Mouse (Mus musculus) liver, embryonic 12.5 days (tissue): ENCODE results near the gene Zswim3. TPM values are rescaled to one million over a fixed set of nuclear protein-coding genes. Genes with fewer than 3 reads are reported as not detected.

ENCODE experiments used
- ATAC-seq: fragments of 200-750 bp; cut with Nextera tagmentation; 2 replicates; pipeline ENCODE4 v1.8.0; 2017; ENCODE audit warnings: moderate number of reproducible peaks, mild to moderate bottlenecking, moderate library complexity
- H3K27ac ChIP-seq: fragments of 300-500 bp; sonication (generic); 2 replicates; pipeline ENCODE4 v1.5.1; 2016; ENCODE audit warnings: mild to moderate bottlenecking
- H3K27me3 ChIP-seq: fragments of 300-500 bp; sonication (generic); replicated peaks from 2 replicates; pipeline ENCODE4 v1.6.1; 2016; ENCODE audit warnings: mild to moderate bottlenecking, moderate library complexity
- H3K36me3 ChIP-seq: fragments of 300-500 bp; sonication (generic); 2 replicates; pipeline ENCODE4 v1.6.1; 2016; ENCODE audit warnings: mild to moderate bottlenecking, moderate library complexity
- H3K4me1 ChIP-seq: fragments of 300-500 bp; sonication (generic); 2 replicates; pipeline ENCODE4 v1.6.1; 2016
- H3K4me2 ChIP-seq: fragments of 300-500 bp; sonication (generic); 2 replicates; pipeline ENCODE4 v1.6.1; 2016; ENCODE audit warnings: mild to moderate bottlenecking, moderate library complexity
- H3K4me3 ChIP-seq: fragments of 300-500 bp; sonication (generic); 2 replicates; pipeline ENCODE4 v1.5.1; 2016; ENCODE audit warnings: mild to moderate bottlenecking, moderate library complexity
- H3K9ac ChIP-seq: fragments of 300-500 bp; sonication (generic); 2 replicates; pipeline ENCODE4 v1.6.1; 2016; ENCODE audit warnings: mild to moderate bottlenecking, moderate library complexity
- H3K9me3 ChIP-seq: fragments of 300-500 bp; sonication (generic); replicated peaks from 2 replicates; pipeline ENCODE4 v1.6.1; 2016; ENCODE audit warnings: mild to moderate bottlenecking, moderate library complexity
- WGBS: fragments of 180-500 bp; shearing (Covaris S2); methylation state at CpG from one replicate; pipeline ENCODE4 v1.1.7; 2016; ENCODE audit not compliant: insufficient replicate concordance; 5-methylcytosine and 5-hydroxymethylcytosine counted together
- polyA plus RNA-seq: library from polyadenylated mRNA; unstranded; fragments of >200 nt; fragmentation: Nextera tagmentation; extraction: Ambion mirVana; gene quantifications from 2 replicates; pipeline ENCODE4 v1.2.1, GENCODE M21; 2016

Zswim3 gene
- polyA plus RNA-seq, 1 experiment from 2014 or later, result 5.9 TPM

DNA sequence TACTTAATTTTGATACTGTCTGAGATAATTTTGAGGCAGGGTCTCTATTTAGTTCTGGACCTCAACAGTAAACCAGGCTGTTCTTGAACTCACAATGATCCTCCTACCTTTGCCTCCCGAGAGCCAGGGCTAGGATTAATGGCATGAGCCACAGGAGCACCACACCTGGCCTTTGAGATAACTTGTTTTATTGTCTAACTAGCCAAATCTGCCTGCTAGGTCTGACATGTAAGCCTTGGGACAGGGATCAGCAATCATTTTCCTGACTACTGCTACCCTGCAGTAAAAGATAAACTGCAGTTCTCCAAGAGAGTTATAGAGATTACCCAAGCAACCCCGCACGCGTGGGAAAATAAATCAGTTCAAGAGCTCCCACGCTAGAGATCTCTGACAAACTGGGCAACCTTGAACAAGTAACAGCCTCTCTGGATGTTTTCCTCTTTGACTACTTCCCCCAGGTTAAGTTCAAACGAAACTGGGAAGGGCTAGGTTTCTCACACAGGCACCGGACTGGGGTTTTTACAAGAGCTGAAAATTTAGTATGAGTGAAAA, 20.0 kb upstream of the Zswim3 start:
- peak overlapping the region; percentile 79 for H3K9ac ChIP-seq
- peak overlapping the region; percentile 73; the same call in 1 of the 2 replicates for H3K27ac ChIP-seq
- H3K4me1 ChIP-seq, result peaks cover 46% of the 10 kb centered on the region
- peak overlapping the region; percentile 99 for H3K4me2 ChIP-seq
- peaks cover 53% of the 10 kb centered on the region for H3K27me3 ChIP-seq
- H3K36me3 ChIP-seq, result peaks cover 15% of the 10 kb centered on the region; the same call in 1 of the 2 replicates
- 6% methylated on average over 7 of the region's 7 CpGs for WGBS
- H3K9me3 ChIP-seq, result no peaks in the 10 kb centered on the region
- peak overlapping the region; percentile 70 for H3K4me3 ChIP-seq
- no peak for ATAC-seq

DNA sequence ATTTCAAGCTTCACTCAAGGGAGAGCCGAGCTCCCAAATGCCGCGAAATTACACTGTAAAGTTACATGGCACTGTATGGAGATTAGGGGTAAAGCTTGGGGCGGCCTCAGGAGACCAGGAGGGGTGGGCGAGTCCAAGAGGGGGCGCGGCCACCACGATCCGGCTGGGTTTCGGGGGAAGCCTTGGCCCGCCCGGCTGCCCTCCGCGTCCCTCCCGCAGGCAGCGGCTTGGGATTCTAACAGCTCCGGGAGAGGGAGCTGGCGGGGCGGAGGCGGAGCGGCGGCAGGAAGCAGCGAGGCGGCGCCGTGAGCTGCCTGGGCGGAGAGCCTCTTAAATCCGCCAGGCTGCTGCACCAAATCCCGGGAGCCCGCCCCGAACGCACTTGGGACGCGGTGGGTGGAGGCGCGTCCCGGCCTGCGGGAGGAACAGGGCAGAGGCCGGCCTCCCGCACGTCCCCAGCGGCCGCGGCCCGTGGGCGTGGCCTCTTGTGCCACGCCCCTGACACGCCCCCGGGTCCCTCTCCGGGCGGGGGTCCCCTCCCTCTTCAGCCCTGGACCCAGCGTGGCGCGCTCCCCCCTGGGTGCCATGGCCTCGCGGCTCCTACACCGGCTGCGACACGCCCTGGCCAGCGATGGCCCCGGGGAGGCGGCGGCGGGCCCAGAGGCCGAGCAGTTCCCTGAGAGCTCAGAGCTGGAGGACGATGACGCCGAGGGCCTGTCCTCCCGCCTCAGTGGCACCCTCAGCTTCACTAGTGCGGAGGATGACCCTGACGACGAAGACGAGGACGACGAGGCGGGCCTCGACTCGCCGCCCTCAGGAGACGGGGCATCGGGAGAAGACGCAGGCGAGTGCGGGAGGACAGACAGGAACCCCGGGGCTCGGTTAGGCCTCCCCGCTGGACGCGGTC, 19.2 kb upstream of the Zswim3 start, which contains the start of gene Snx21:
TSS of gene Snx21 (plus strand) at position 343 of the 907 bp plus-strand sequence.
- Histone ChIP-seq H3K4me1 (peaks cover 53% of the 10 kb centered on the region), H3K4me2 (peak within 1 kb of the TSS; percentile 99), H3K9me3 (no peaks in the 10 kb centered on the region), H3K9ac (peak within 1 kb of the TSS; percentile 79), H3K27me3 (peaks cover 45% of the 10 kb centered on the region), H3K36me3 (peaks cover 22% of the 10 kb centered on the region; the same call in 1 of the 2 replicates), H3K4me3 (peak within 1 kb of the TSS; percentile 70), H3K27ac (peak within 1 kb of the TSS; percentile 73)
- 2% methylated on average over 84 of the region's 89 CpGs for WGBS
- peak; percentile 88 for ATAC-seq

DNA sequence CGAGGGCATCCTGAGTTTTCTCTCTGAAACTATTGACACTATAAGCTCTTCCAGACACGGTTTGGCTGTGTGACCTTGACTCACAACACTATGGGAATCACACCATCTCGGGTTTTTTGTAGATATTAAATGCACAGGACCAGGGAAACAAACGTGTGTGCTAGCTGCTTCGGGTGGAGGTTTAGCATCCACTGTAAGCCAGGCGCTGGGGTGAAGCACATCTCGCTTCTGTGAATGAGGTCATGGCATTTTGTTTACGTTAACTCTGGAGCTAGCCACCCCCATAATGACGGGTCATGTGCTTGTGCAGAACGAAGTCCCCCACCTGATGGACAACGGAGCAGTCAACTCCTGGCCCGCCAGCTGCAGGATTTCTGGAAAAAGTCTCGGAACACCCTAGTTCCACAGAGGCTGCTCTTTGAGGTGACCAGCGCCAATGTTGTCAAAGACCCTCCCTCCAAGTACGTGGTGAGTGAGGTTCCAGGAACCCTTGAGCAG, 18.5 kb upstream of the Zswim3 start:
- H3K9ac ChIP-seq, result peak overlapping the region; percentile 79
- H3K27me3 ChIP-seq, result peaks cover 44% of the 10 kb centered on the region
- peak overlapping the region; percentile 73 for H3K27ac ChIP-seq
- H3K4me1 ChIP-seq, result peaks cover 55% of the 10 kb centered on the region
- H3K9me3 ChIP-seq, result no peaks in the 10 kb centered on the region
- WGBS, result 14% methylated on average over 15 of the region's 15 CpGs
- peaks cover 29% of the 10 kb centered on the region for H3K36me3 ChIP-seq
- H3K4me2 ChIP-seq, result peak overlapping the region; percentile 99
- no peak for ATAC-seq
- peak overlapping the region; percentile 70 for H3K4me3 ChIP-seq

DNA sequence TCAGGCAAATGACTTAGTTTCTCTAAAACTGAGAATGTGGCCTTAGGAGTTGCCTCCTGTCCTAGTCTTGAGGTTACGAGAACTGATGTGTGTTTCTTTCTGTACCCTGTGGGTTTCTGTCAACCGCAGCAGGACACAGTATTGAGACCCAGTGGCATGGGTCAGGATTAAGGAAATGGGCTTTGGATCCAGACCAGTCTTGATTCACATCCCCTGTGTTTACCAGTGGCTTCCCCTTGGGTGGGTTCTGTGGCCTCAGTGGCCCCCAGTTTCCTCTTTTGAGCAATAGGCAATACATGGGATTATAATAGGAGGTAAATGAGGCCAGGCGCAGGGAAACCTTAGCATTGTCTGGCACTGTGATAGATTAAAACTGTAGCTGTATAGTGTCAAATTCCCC, 17.9 kb upstream of the Zswim3 start:
- H3K27ac ChIP-seq, result no peak overlapping the region

DNA sequence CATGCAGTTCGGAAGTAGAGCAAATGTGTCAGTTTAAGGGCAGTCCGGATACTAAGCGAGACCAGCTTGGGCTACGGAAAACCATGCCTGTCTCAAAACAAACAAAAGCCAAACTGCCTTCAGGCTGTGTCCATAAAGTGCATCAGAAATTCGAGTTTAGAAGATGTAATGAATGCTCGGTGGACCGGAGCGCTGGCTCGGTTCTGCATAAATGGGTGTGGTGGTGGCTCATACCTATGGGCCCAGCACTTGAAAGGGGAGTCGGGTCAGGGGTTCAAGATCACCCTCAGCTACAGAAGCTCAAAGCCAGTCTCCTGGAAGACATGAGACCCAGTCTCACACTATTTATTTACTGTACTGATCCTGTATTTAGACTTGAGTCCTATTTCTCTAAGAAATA, 17.1 kb upstream of the Zswim3 start:
- no peaks in the 10 kb centered on the region for H3K9me3 ChIP-seq
- H3K4me2 ChIP-seq, result no peak overlapping the region
- H3K36me3 ChIP-seq, result peaks cover 43% of the 10 kb centered on the region
- H3K4me3 ChIP-seq, result no peak overlapping the region
- H3K4me1 ChIP-seq, result peaks cover 55% of the 10 kb centered on the region
- WGBS, result 81% methylated on average over 10 of the region's 10 CpGs
- H3K9ac ChIP-seq, result no peak overlapping the region
- peaks cover 36% of the 10 kb centered on the region for H3K27me3 ChIP-seq
- H3K27ac ChIP-seq, result no peak overlapping the region
- no peak for ATAC-seq

More for the DNA sequence above, 17.9 kb upstream of the Zswim3 start:
- Histone ChIP-seq H3K4me2 (peak overlapping the region; percentile 99), H3K27me3 (peaks cover 38% of the 10 kb centered on the region), H3K9ac (no peak overlapping the region), H3K9me3 (no peaks in the 10 kb centered on the region), H3K4me3 (0 out of 2 replicates have a peak overlapping the region, but pooled peaks have one; percentile 70), H3K36me3 (peaks cover 35% of the 10 kb centered on the region), H3K4me1 (peaks cover 55% of the 10 kb centered on the region)
- 59% methylated on average over 3 of the region's 3 CpGs for WGBS
- ATAC-seq, result no peak

DNA sequence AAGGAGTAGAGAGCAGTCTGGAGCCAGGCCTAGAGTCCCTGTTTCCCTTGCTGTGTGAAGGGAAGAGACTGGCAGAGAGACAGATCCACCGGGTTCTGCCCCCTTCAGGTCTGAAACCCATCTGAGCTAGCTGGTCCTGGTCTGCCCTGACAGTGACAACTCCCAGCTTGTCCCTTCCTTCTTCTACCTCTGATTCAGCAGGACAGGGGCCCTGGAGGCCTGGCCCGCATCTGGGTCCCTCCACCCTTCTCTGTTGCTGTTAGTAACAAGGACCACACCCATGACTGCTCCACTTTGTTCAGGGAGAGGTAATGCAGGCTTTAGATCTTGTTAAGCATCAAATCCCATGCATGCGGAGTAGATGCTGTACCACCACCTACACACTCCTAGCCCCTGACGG, 16.5 kb upstream of the Zswim3 start:
- peaks cover 59% of the 10 kb centered on the region for H3K4me1 ChIP-seq
- no peak overlapping the region for H3K4me3 ChIP-seq
- peak; percentile 61 for ATAC-seq
- H3K9ac ChIP-seq, result peak overlapping the region; percentile 18; the same call in 1 of the 2 replicates
- peak overlapping the region; percentile 16; the same call in 1 of the 2 replicates for H3K27ac ChIP-seq
- 62% methylated on average over 4 of the region's 4 CpGs for WGBS
- peaks cover 36% of the 10 kb centered on the region for H3K27me3 ChIP-seq
- H3K36me3 ChIP-seq, result peaks cover 49% of the 10 kb centered on the region
- H3K4me2 ChIP-seq, result peak overlapping the region; percentile 24
- no peaks in the 10 kb centered on the region for H3K9me3 ChIP-seq

DNA sequence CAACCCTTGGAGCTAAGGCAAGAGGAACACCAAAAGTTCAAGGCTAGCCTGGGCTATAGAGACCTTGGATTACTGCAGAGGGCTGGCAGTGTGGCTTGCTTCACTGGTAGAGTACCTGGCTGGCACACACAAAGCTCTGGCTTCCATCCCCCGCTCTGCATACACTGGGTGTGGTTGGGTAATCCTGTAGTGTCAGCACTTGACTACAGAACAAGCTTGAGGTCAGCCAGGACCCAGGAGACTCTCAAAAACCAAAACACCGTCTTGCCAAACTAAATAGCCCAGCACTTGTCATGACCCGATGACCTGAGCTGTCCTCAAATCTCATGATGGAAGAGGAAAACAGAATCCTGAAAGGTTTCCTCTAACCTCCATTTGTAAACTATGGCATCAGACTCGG, 14.4 kb upstream of the Zswim3 start:
- Histone ChIP-seq H3K4me2 (no peak overlapping the region), H3K27me3 (peaks cover 18% of the 10 kb centered on the region), H3K9ac (no peak overlapping the region), H3K27ac (no peak overlapping the region; the same call in 1 of the 2 replicates), H3K9me3 (no peaks in the 10 kb centered on the region), H3K36me3 (peaks cover 65% of the 10 kb centered on the region), H3K4me1 (peaks cover 53% of the 10 kb centered on the region), H3K4me3 (no peak overlapping the region)
- 78% methylated on average over 4 of the region's 4 CpGs for WGBS
- no peak for ATAC-seq

DNA sequence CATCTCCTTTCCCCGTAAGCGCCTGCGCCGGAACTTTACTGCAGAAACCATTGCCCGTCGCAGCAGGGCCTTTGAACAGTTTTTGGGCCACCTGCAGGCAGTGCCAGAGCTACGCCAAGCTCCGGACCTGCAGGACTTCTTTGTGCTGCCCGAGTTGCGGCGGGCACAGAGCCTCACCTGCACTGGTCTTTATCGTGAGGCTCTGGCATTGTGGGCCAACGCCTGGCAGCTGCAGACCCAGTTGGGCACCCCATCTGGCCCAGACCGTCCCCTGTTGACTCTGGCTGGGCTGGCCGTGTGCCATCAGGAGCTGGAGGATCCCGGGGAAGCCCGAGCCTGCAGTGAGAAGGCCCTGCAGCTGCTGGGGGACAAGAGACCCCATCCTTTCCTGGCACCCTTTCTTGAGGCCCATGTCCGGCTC, 13.0 kb upstream of the Zswim3 start:
- WGBS, result 90% methylated on average over 18 of the region's 18 CpGs
- peak overlapping the region; percentile 9; the same call in 1 of the 2 replicates for H3K27ac ChIP-seq
- H3K4me2 ChIP-seq, result no peak overlapping the region
- H3K9me3 ChIP-seq, result no peaks in the 10 kb centered on the region
- peaks cover 4% of the 10 kb centered on the region for H3K27me3 ChIP-seq
- no peak overlapping the region for H3K4me3 ChIP-seq
- H3K9ac ChIP-seq, result no peak overlapping the region
- peaks cover 39% of the 10 kb centered on the region for H3K4me1 ChIP-seq
- peaks cover 79% of the 10 kb centered on the region for H3K36me3 ChIP-seq
- ATAC-seq, result no peak

DNA sequence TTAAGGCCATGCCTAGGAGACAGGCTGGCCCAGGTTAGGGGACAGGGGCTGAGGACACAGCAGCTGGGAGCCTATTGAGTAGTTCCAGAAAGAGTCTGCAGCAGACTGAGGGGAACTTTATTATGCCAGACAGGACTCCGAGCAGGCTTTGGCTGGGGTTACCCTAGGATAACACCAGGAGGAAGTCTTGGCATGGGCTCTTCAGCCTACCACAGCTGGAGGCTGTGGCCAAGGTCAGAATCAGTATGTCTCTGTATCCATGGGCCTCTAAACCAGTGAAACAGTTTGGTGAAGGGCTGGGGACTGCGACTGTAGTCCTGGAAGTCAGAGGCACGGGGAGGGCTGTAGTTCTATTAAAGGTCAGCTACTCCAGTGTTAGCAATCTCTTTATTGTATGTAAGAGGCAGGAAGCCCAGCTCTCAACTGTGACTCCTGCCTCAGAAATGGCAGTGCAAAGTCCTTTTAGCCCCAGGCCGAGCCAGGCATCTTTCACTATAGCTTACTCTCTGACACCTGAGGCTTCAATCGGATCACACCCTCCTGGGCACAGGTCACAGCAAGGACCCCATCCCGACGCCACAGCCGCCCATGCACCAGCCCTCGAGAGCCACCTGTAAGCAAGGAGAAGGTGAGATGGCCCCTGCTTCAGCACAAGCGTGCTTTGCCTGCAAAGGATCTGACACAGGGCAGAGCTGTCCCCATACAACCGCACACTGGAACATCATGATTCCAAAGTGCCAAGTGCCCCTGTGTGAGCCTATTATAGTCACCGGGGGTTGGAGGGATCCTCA, 12.3 kb upstream of the Zswim3 start:
- no peaks in the 10 kb centered on the region for H3K9me3 ChIP-seq
- 85% methylated on average over 12 of the region's 12 CpGs for WGBS
- H3K4me1 ChIP-seq, result peaks cover 32% of the 10 kb centered on the region
- H3K4me3 ChIP-seq, result no peak overlapping the region
- no peaks in the 10 kb centered on the region for H3K27me3 ChIP-seq
- H3K36me3 ChIP-seq, result peaks cover 85% of the 10 kb centered on the region
- H3K9ac ChIP-seq, result no peak overlapping the region
- H3K4me2 ChIP-seq, result no peak overlapping the region
- no peak overlapping the region for H3K27ac ChIP-seq
- no peak for ATAC-seq

DNA sequence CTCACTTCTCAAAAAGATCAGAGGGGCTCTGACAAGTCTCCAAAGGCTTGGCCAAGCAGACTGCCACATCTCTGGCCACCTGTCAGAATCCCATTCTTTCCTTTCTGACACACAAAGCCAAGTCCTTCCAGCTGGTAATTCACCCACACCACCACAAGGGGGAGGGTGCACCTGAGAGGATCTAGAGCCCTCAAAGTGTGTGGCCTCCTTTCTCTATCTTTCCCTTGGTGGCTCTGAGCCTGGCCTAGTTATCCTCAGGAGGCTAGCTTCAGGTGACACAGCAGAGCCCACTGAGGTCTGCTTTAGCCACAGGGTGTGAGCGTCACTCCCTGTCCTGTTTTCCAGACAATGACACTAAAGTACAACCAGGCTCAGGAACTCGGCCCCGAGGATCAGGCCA, 11.7 kb upstream of the Zswim3 start:
- H3K27ac ChIP-seq, result 0 out of 2 replicates have a peak overlapping the region, but pooled peaks have one; percentile 4
- no peaks in the 10 kb centered on the region for H3K27me3 ChIP-seq
- peak; percentile 24; the same call in 1 of the 2 replicates for ATAC-seq
- H3K9ac ChIP-seq, result no peak overlapping the region
- H3K4me1 ChIP-seq, result peaks cover 26% of the 10 kb centered on the region
- H3K4me2 ChIP-seq, result no peak overlapping the region
- 89% methylated on average over 3 of the region's 3 CpGs for WGBS
- no peaks in the 10 kb centered on the region for H3K9me3 ChIP-seq
- H3K36me3 ChIP-seq, result peaks cover 90% of the 10 kb centered on the region
- no peak overlapping the region for H3K4me3 ChIP-seq

DNA sequence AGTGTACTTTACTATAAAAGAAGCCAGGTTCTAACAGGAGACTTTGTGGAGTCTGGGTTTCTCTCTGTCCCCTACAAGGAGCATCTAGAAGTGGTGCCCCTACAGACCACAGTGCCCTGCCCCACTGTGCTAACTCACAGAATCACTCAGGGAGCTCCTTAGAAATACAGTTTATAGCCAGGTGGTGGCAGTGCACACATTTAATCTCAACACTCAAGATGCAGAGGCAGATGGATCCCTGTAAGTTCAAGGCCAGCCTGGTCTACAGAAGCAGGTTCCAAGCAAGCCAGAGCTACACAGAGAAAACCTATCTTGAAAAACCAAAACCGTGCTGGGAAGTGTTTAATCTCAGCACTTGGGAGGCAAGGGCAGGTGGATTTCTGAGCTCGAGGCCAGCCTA, 11.1 kb upstream of the Zswim3 start:
- ATAC-seq, result no peak
- H3K36me3 ChIP-seq, result peaks cover 90% of the 10 kb centered on the region
- H3K4me3 ChIP-seq, result no peak overlapping the region
- no peak overlapping the region for H3K9ac ChIP-seq
- H3K4me1 ChIP-seq, result peaks cover 21% of the 10 kb centered on the region
- H3K27me3 ChIP-seq, result no peaks in the 10 kb centered on the region
- H3K4me2 ChIP-seq, result no peak overlapping the region
- WGBS, result 80% methylated on average over 2 of the region's 2 CpGs
- no peaks in the 10 kb centered on the region for H3K9me3 ChIP-seq
- peak overlapping the region; percentile 4; the same call in 1 of the 2 replicates for H3K27ac ChIP-seq
